Mouse (Mus musculus) spleen, adult 2 months (tissue): Measurements from ENCODE around the gene Ccdc9.

Source experiments
- CTCF ChIP-seq: fragments of 200-500 bp; IDR thresholded peaks from 2 replicates; pipeline ENCODE4 v1.5.1; 2011; ENCODE audit warnings: mild to moderate bottlenecking, inconsistent platforms; ENCODE audit not compliant: insufficient read depth, insufficient read length, insufficient replicate concordance; ENCODE audit errors: extremely low read depth
- POLR2A ChIP-seq: fragments of 200-500 bp; IDR thresholded peaks from 2 replicates; pipeline ENCODE4 v1.6.1; 2011; ENCODE audit warnings: low read depth, low read length, inconsistent platforms

DNA sequence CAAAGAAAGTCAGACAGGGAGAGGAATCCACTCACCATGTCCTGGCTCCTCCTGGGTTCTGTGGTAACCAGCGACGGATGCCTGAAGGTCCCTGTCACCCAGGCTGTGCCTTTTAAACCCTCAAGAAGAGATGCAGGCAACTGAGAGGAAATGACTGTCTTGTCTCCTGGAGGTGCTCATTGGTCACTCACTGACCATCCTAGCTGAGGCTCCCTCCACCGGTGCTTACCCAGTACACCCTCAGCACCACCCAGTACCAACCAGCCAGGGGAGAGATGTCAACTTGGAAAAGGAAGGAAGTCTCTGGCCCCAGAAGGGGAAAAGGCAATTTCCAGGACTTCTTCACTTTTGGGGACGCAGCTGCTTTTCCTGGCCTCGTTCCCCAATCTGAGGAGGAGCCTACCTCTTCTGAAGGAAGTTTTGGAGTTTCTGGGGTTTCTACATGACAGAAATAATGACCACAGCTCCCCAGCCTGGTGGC is 27.4 kb downstream of the Ccdc9 start, which contains the start of gene C5ar1:
- TF ChIP-seq CTCF (no peak), POLR2A (no peak)
